Mouse (Mus musculus) bone marrow, adult 2 months (tissue): Measurements from ENCODE around the gene Eif1b. TPM values are rescaled to one million over a fixed set of nuclear protein-coding genes. Genes with fewer than 3 reads are reported as not detected.
A peak's percentile ranks its signal among the peaks of the same experiment; 100 is the strongest.

Source experiments
- H3K27ac ChIP-seq: fragments of 200-500 bp; 2 replicates; pipeline ENCODE4 v1.5.1; 2012; ENCODE audit warnings: low read depth, mild to moderate bottlenecking, control low read depth, inconsistent platforms, low read length; ENCODE audit not compliant: control insufficient read depth, poor library complexity, insufficient read depth
- H3K4me1 ChIP-seq: fragments of 200-500 bp; 2 replicates; pipeline ENCODE4 v1.6.1; 2011; ENCODE audit warnings: low read length; ENCODE audit not compliant: control insufficient read depth, insufficient read depth
- H3K4me3 ChIP-seq: fragments of 200-500 bp; replicated peaks from 2 replicates; pipeline ENCODE3; 2011; ENCODE audit warnings: mild to moderate bottlenecking, low read depth, low read length, control low read depth; ENCODE audit not compliant: control insufficient read depth
- CTCF ChIP-seq: fragments of 200-500 bp; IDR thresholded peaks from 2 replicates; pipeline ENCODE4 v1.5.1; 2011; ENCODE audit warnings: low read length, control low read depth; ENCODE audit not compliant: control insufficient read depth, insufficient read depth
- POLR2A ChIP-seq: fragments of 200-500 bp; IDR thresholded peaks from 2 replicates; pipeline ENCODE4 v1.6.1; 2011; ENCODE audit warnings: low read depth, mild to moderate bottlenecking, control low read depth, low read length, borderline replicate concordance; ENCODE audit not compliant: control insufficient read depth
- WGBS: fragments of 180-500 bp; shearing (Covaris S2); methylation state at CpG from one replicate; pipeline ENCODE4 v1.1.7; 2018; 5-methylcytosine and 5-hydroxymethylcytosine counted together
- polyA plus RNA-seq: library from polyadenylated mRNA; stranded (reverse); fragments of >200 nt; gene quantifications from 2 replicates; pipeline ENCODE4 v1.2.4, GENCODE M21; 2011; ENCODE audit warnings: low replicate concordance; ENCODE audit not compliant: missing spikeins, insufficient read depth, insufficient read length

Eif1b gene
- polyA plus RNA-seq, 1 experiment, result 40.4 TPM

GRCm38 (mm10) chr9:120511781-120512180 is 19.7 kb downstream of the Eif1b start:
- H3K27ac ChIP-seq, result no peak overlapping the region
- H3K4me1 ChIP-seq, result no peaks in the 10 kb centered on the region; the same call in 1 of the 2 replicates
- TF ChIP-seq CTCF (peak; percentile 24; the same call in 1 of the 2 replicates), POLR2A (no peak)
- no peak overlapping the region for H3K4me3 ChIP-seq
- WGBS, result 69% methylated on average over 3 of the region's 3 CpGs

- no peaks in the 10 kb centered on the region; the same call in 1 of the 2 replicates for H3K4me1 ChIP-seq
- 8% methylated on average over 8 of the region's 8 CpGs for WGBS
Measured at GRCm38 (mm10) chr9:120516720-120517119, 24.7 kb downstream of the Eif1b start.

DNA sequence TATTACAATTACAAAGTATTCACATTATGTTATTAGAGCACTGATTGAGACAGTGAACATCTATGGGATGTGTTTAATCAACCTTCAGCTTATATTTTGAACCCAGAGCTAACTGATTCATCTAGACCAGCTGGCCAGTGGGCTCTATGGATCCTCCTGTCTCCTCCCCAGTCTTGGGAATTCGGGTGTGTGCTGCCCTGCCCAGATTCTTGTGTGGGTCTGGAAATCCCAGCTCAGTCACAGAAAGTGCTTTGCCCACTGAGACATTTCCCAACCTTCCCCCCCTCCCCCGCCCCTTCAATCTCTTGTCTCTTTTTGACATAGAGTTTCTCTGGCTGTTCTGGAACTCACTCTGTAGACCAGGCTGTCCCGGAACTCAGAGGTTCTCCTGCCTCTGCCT is 26.9 kb downstream of the Eif1b start:
- no peaks in the 10 kb centered on the region; the same call in 1 of the 2 replicates for H3K4me1 ChIP-seq
- 77% methylated on average over 3 of the region's 3 CpGs for WGBS
- no peak overlapping the region for H3K27ac ChIP-seq
- H3K4me3 ChIP-seq, result no peak overlapping the region
- TF ChIP-seq POLR2A (no peak), CTCF (no peak)

More at GRCm38 (mm10) chr9:120516720-120517119, 24.7 kb downstream of the Eif1b start:
- Histone ChIP-seq H3K27ac (no peak overlapping the region), H3K4me3 (no peak overlapping the region)
- no peak for TF ChIP-seq POLR2A
- no peak for TF ChIP-seq CTCF

DNA sequence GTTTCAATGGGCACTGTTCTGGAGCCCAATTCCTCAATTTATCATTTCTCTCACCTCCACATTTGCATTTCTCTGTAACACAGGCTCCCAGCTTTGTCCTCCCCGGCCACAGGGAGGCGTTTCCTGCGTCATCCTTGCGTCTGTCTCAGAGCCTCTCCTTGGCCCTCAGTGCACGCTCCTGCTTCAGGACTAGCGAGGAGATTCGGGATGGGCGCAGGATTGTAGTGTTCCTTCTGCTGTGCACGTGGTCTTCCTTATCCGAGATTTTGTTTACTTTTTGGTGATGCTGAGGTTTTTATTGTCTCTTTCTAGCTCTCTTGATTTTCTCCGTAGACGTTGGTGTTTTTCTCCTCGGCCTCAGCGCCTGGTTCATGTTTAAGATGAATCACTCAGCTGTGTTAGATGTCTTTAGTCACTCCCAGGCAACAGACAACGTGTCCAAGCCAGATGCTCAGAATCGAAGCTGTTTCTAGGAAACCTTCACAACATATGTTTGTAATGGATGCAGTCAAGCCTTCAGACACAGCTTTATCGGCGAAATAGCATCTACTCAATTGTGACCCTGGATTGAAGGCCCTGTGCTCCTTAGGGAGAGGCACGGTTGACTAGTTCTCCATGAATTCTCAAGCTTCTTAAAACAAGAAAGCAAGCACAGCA is 27.6 kb downstream of the Eif1b start:
- 82% methylated on average over 19 of the region's 19 CpGs for WGBS
- Histone ChIP-seq H3K4me1 (no peaks in the 10 kb centered on the region; the same call in 1 of the 2 replicates), H3K27ac (no peak overlapping the region), H3K4me3 (no peak overlapping the region)
- TF ChIP-seq CTCF (no peak), POLR2A (no peak)

DNA sequence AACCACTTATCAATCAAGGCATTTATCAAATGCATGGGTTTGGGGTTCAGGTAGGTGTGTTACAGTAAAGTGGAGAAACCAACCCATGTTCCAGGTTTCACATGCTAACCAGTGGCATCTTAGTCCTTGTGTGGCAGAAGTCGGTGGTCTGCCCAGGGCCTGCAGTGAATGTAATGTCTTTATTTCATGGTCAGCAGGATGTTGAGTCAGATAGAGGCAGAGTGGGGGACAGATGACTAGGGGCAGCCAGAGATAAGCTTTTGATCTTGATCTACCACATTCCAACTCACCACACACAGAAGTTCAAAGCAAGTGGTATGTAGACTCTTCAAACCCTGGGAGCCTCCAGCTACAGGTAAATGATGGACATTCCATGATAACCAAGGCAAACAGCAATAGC is 29.1 kb downstream of the Eif1b start:
- no peak overlapping the region for H3K27ac ChIP-seq
- 63% methylated on average over 1 of the region's 1 CpGs for WGBS
- TF ChIP-seq POLR2A (no peak), CTCF (no peak)

DNA sequence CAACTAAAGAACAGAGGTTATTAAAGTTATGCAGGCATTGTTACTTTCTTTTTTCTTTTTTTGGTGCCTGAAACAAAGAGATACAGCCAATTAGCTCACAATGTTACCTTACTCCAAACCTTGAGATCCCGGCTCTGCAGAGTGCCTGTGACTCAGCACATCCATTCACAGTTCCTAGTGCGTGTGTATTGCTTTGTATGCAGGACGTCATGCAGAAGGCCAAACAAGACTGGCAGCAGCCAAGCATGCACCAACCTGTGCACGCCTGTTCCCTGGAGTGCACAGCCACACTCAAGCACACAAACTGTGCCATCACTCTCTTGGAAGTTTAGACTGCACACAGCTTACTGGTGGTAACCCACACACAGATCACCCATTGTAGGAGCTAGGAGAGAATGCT is 35.2 kb downstream of the Eif1b start:
- 48% methylated on average over 4 of the region's 4 CpGs for WGBS
- H3K4me3 ChIP-seq, result no peak overlapping the region
- TF ChIP-seq POLR2A, result no peak
- no peak for TF ChIP-seq CTCF
- H3K27ac ChIP-seq, result no peak overlapping the region
- no peaks in the 10 kb centered on the region; the same call in none of the 2 replicates for H3K4me1 ChIP-seq

More for the DNA sequence above, 29.1 kb downstream of the Eif1b start:
- H3K4me1 ChIP-seq, result no peaks in the 10 kb centered on the region; the same call in 1 of the 2 replicates
- H3K4me3 ChIP-seq, result no peak overlapping the region

DNA sequence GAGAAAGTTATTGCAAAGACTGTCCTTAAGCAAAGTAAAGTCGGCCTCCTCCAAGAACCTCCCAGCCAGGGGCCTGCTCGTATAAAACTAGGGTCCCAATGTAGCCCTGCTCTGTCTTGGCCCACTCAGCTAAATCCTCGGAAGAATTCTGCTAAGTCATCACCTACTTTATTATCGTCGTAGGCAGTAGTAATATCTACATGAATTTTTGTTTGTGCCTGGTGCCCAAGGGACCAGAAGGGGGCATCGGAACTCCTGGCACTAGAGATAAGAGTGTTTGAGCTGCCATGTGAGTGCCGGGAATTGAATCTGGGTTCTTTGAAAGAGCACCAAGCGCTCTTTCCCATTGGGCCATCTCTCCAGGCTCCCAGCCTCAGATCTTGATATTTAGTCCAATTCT is 35.9 kb downstream of the Eif1b start:
- 81% methylated on average over 8 of the region's 8 CpGs for WGBS
- Histone ChIP-seq H3K4me1 (no peaks in the 10 kb centered on the region; the same call in none of the 2 replicates), H3K27ac (no peak overlapping the region), H3K4me3 (no peak overlapping the region)
- TF ChIP-seq POLR2A (no peak), CTCF (no peak)

GRCm38 (mm10) chr9:120528815-120529510 is 36.9 kb downstream of the Eif1b start:
- Histone ChIP-seq H3K4me1 (no peaks in the 10 kb centered on the region; the same call in none of the 2 replicates), H3K4me3 (no peak overlapping the region), H3K27ac (no peak overlapping the region)
- WGBS, result 58% methylated on average over 17 of the region's 17 CpGs
- no peak for TF ChIP-seq POLR2A
- no peak for TF ChIP-seq CTCF

DNA sequence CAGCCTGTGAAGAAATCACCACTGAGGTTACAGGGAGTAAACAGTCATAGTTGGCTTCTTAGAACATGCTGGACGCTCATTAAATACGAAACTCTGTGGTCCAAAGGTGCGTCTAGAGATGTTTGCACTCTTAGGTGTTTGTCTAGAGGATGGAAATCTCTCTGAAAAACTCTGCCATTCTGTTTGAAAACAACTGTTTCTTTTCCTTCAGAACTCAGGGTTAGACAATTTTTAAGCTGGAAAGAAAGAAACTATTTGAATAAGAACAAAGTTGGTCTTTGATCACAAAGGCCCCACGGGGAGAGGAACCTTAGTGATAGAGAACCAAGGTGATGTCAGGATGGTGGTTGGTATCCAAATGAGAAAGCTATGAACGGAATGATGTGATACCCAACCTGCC is 38.4 kb downstream of the Eif1b start:
- Histone ChIP-seq H3K27ac (no peak overlapping the region), H3K4me1 (no peaks in the 10 kb centered on the region; the same call in none of the 2 replicates), H3K4me3 (no peak overlapping the region)
- no peak for TF ChIP-seq POLR2A
- 85% methylated on average over 5 of the region's 5 CpGs for WGBS
